Mouse (Mus musculus) hindbrain, embryonic 16.5 days (tissue): Measurements from ENCODE around the gene Lcp2. TPM values are rescaled to one million over a fixed set of nuclear protein-coding genes. Genes with fewer than 3 reads are reported as not detected.
"Not testable (repeated sequence)": the region's sequence is repeated elsewhere in the genome, so short reads cannot be mapped to it uniquely, and the experiment has no call there.

Experiments
- ATAC-seq: fragments of 200-750 bp; cut with Nextera tagmentation; 2 replicates; pipeline ENCODE4 v1.8.0; 2017; ENCODE audit warnings: moderate TSS enrichment, moderate library complexity
- H3K27ac ChIP-seq: fragments of 300-500 bp; sonication (generic); 2 replicates; pipeline ENCODE4 v1.5.1; 2014; ENCODE audit warnings: low read depth, mild to moderate bottlenecking, control low read depth, low read length, moderate library complexity
- H3K27me3 ChIP-seq: fragments of 300-500 bp; sonication (generic); replicated peaks from 2 replicates; pipeline ENCODE4 v1.6.1; 2014; ENCODE audit warnings: low read length; ENCODE audit not compliant: control insufficient read depth, insufficient read depth
- H3K36me3 ChIP-seq: fragments of 300-500 bp; sonication (generic); 2 replicates; pipeline ENCODE4 v1.6.1; 2014; ENCODE audit warnings: mild to moderate bottlenecking, low read length, moderate library complexity, mixed read lengths; ENCODE audit not compliant: control insufficient read depth, insufficient read depth
- H3K4me1 ChIP-seq: fragments of 300-500 bp; sonication (generic); 2 replicates; pipeline ENCODE4 v1.6.1; 2014; ENCODE audit warnings: low read depth, low read length; ENCODE audit not compliant: control insufficient read depth, insufficient read depth
- H3K4me2 ChIP-seq: fragments of 300-500 bp; sonication (generic); 2 replicates; pipeline ENCODE4 v1.6.1; 2014; ENCODE audit warnings: mild to moderate bottlenecking, low read length, control low read depth, moderate library complexity
- H3K4me3 ChIP-seq: fragments of 300-500 bp; sonication (generic); 2 replicates; pipeline ENCODE4 v1.5.1; 2014; ENCODE audit warnings: mild to moderate bottlenecking, low read length, control low read depth, moderate library complexity
- H3K9ac ChIP-seq: fragments of 300-500 bp; sonication (generic); 2 replicates; pipeline ENCODE4 v1.6.1; 2014; ENCODE audit warnings: low read depth, mild to moderate bottlenecking, control low read depth, low read length, moderate library complexity
- H3K9me3 ChIP-seq: fragments of 300-500 bp; sonication (generic); 2 replicates; pipeline ENCODE4 v1.6.1; 2014; ENCODE audit warnings: mild to moderate bottlenecking, low read length, moderate library complexity; ENCODE audit not compliant: control insufficient read depth
- WGBS: fragments of 180-500 bp; shearing (Covaris S2); extraction: QIAGEN DNeasy Blood & Tissue Kit; methylation state at CpG from one replicate; pipeline ENCODE4 v1.1.7; 2014; 5-methylcytosine and 5-hydroxymethylcytosine counted together
- polyA plus RNA-seq: library from polyadenylated mRNA; unstranded; fragments of >200 nt; fragmentation: Nextera tagmentation; extraction: Ambion mirVana; gene quantifications from 2 replicates; pipeline ENCODE4 v1.2.1, GENCODE M21; 2015

The Lcp2 gene
- polyA plus RNA-seq, 1 experiment from 2014 or later: 2.3 TPM

GRCm38 (mm10) chr11:34123147-34123546, 76.4 kb downstream of the Lcp2 start:
- 0 out of 2 replicates have a peak, but pooled peaks have one; percentile 37 for ATAC-seq
- Histone ChIP-seq H3K4me3 (no peak overlapping the region), H3K27ac (no peak overlapping the region), H3K36me3 (no peaks in the 10 kb centered on the region), H3K4me1 (no peaks in the 10 kb centered on the region), H3K9ac (no peak overlapping the region), H3K27me3 (no peaks in the 10 kb centered on the region), H3K4me2 (no peak overlapping the region), H3K9me3 (no peaks in the 10 kb centered on the region)
- 8% methylated on average over 2 of the region's 2 CpGs for WGBS

GRCm38 (mm10) chr11:34124852-34125251, 78.1 kb downstream of the Lcp2 start:
- Histone ChIP-seq H3K27me3 (no peaks in the 10 kb centered on the region), H3K9me3 (no peaks in the 10 kb centered on the region), H3K27ac (no peak overlapping the region), H3K36me3 (no peaks in the 10 kb centered on the region), H3K4me3 (no peak overlapping the region), H3K9ac (no peak overlapping the region), H3K4me1 (no peaks in the 10 kb centered on the region), H3K4me2 (no peak overlapping the region)
- no peak for ATAC-seq
- 64% methylated on average over 7 of the region's 7 CpGs for WGBS

GRCm38 (mm10) chr11:34125727-34126126, 79.0 kb downstream of the Lcp2 start:
- H3K9ac ChIP-seq, H3K4me2 ChIP-seq, H3K9me3 ChIP-seq, H3K4me3 ChIP-seq, H3K27me3 ChIP-seq, H3K4me1 ChIP-seq, ATAC-seq, H3K36me3 ChIP-seq, H3K27ac ChIP-seq: not testable (repeated sequence)
- WGBS: 96% methylated on average over 3 of the region's 3 CpGs

GRCm38 (mm10) chr11:34128412-34128811, 81.7 kb downstream of the Lcp2 start:
- Histone ChIP-seq H3K9ac (no peak overlapping the region), H3K27ac (no peak overlapping the region), H3K4me2 (no peak overlapping the region), H3K27me3 (no peaks in the 10 kb centered on the region), H3K9me3 (no peaks in the 10 kb centered on the region), H3K4me3 (no peak overlapping the region), H3K36me3 (no peaks in the 10 kb centered on the region), H3K4me1 (no peaks in the 10 kb centered on the region)
- 83% methylated on average over 2 of the region's 2 CpGs for WGBS
- ATAC-seq: no peak

- 63% methylated on average over 8 of the region's 8 CpGs for WGBS
- Histone ChIP-seq H3K4me1 (no peaks in the 10 kb centered on the region), H3K9ac (no peak overlapping the region), H3K4me3 (no peak overlapping the region), H3K36me3 (no peaks in the 10 kb centered on the region), H3K4me2 (no peak overlapping the region), H3K9me3 (no peaks in the 10 kb centered on the region), H3K27me3 (no peaks in the 10 kb centered on the region), H3K27ac (no peak overlapping the region)
- ATAC-seq: peak; percentile 37; the same call in 1 of the 2 replicates
Observed at GRCm38 (mm10) chr11:34139296-34139695, 92.6 kb downstream of the Lcp2 start.

Other genes with a start within 250 kb of the Lcp2 start
- gene Kcnmb1, start 83.9 kb upstream of the Lcp2 start, polyA plus RNA-seq: 0.20 and 0.52 TPM in 2 replicates
- gene Kcnip1, start 53.8 kb upstream of the Lcp2 start, polyA plus RNA-seq: 129 and 146 TPM in 2 replicates
- 7.9 and 9.6 TPM in 2 replicates for gene 4930469K13Rik, start 51.6 kb downstream of the Lcp2 start, polyA plus RNA-seq
- gene Foxi1, start 161.2 kb downstream of the Lcp2 start, polyA plus RNA-seq: not detected in 2 replicates